Mouse (Mus musculus): Measurements from ENCODE around the gene Ppp2r5c. TPM values are rescaled to one million over a fixed set of nuclear protein-coding genes. Genes with fewer than 3 reads are reported as not detected.

Ppp2r5c gene
- total RNA-seq (2022): 100 to 1,000 TPM; 227 to 249 (median 241) TPM

GRCm38 (mm10) chr12:110446290-110447170, at the start of gene Ppp2r5c:
Gene Ppp2r5c, plus strand, starts transcription at chr12:110447120.
- peak; percentile 89 to 92 for DNase-seq (ENCODE audit: low spot score in 2 of 2)

GRCm38 (mm10) chr12:110398351-110398750, 48.6 kb upstream of the Ppp2r5c start:
- peak in 1 of 2 experiments; percentile 87 for DNase-seq (ENCODE audit: low spot score in 2 of 2)

GRCm38 (mm10) chr12:110399161-110399560, 47.8 kb upstream of the Ppp2r5c start:
- DNase-seq (ENCODE audit: low spot score in 2 of 2): no peak

GRCm38 (mm10) chr12:110400936-110401335, 46.0 kb upstream of the Ppp2r5c start:
- no peak for DNase-seq (ENCODE audit: low spot score in 2 of 2)

GRCm38 (mm10) chr12:110401871-110402270, 45.0 kb upstream of the Ppp2r5c start:
- no peak for DNase-seq (ENCODE audit: low spot score in 2 of 2)

- no peak for DNase-seq (ENCODE audit: low spot score in 2 of 2)
Measured at GRCm38 (mm10) chr12:110416244-110416643, 30.7 kb upstream of the Ppp2r5c start.

- DNase-seq (ENCODE audit: low spot score in 2 of 2): no peak
Measured at GRCm38 (mm10) chr12:110417023-110417986, 29.6 kb upstream of the Ppp2r5c start.

- no peak for DNase-seq (ENCODE audit: low spot score in 2 of 2)
Measured at GRCm38 (mm10) chr12:110417987-110418734, 28.8 kb upstream of the Ppp2r5c start.

GRCm38 (mm10) chr12:110418735-110419350, 28.1 kb upstream of the Ppp2r5c start:
- peak in 1 of 2 experiments; percentile 34 for DNase-seq (ENCODE audit: low spot score in 2 of 2)

- DNase-seq (ENCODE audit: low spot score in 2 of 2): no peak
Measured at GRCm38 (mm10) chr12:110419879-110420278, 27.0 kb upstream of the Ppp2r5c start.

GRCm38 (mm10) chr12:110421361-110421760, 25.6 kb upstream of the Ppp2r5c start:
- no peak for DNase-seq (ENCODE audit: low spot score in 2 of 2)

GRCm38 (mm10) chr12:110424008-110424704, 22.8 kb upstream of the Ppp2r5c start:
- DNase-seq (ENCODE audit: low spot score in 2 of 2): no peak

GRCm38 (mm10) chr12:110426417-110427010, 20.4 kb upstream of the Ppp2r5c start:
- no peak for DNase-seq (ENCODE audit: low spot score in 2 of 2)

GRCm38 (mm10) chr12:110429340-110429973, 17.5 kb upstream of the Ppp2r5c start:
- DNase-seq (ENCODE audit: low spot score in 2 of 2): no peak

- DNase-seq (ENCODE audit: low spot score in 2 of 2): no peak
Measured at GRCm38 (mm10) chr12:110429990-110430389, 16.9 kb upstream of the Ppp2r5c start.

- no peak for DNase-seq (ENCODE audit: low spot score in 2 of 2)
Measured at GRCm38 (mm10) chr12:110431805-110432204, 15.1 kb upstream of the Ppp2r5c start.

- DNase-seq (ENCODE audit: low spot score in 2 of 2): no peak
Measured at GRCm38 (mm10) chr12:110436638-110437366, 10.1 kb upstream of the Ppp2r5c start.

- no peak for DNase-seq (ENCODE audit: low spot score in 2 of 2)
Measured at GRCm38 (mm10) chr12:110437367-110437703, 9.6 kb upstream of the Ppp2r5c start.

Data from layer of hippocampus, adult 8-10 months (tissue).